Mouse (Mus musculus): ENCODE data around the gene Pxylp1.

DNA sequence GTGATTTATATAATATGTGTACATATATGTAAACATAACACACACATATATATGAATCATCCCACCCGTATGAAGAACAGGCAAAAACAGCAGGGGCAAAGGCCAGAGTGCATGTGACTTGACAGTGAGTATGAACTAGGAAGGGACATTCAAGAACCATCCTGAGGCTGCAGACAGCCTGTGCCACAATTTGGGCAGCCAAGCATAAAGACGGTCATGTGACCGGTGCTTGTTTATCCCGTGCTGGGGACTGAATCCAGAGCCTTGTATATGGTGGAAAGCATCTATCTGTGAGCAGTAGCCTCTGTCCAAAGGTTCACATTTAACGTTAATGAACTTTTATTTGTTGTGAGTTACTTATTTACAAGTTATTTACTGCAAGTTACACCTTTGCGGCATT lies 22.4 kb upstream of the Pxylp1 start:
- TF ChIP-seq POLR2A (IDR thresholded peaks at IDR 0.05; ENCODE audit: extremely low read depth, insufficient read depth, low read length) (no peak), CTCF (IDR thresholded peaks at IDR 0.05; ENCODE audit: low read depth, low read length) (no peak)
